Mouse (Mus musculus): ENCODE results near the gene Esrrg.

- TF ChIP-seq POLR2A (IDR thresholded peaks at IDR 0.05; ENCODE audit: extremely low read depth, insufficient read depth, low read length) (no peak), CTCF (IDR thresholded peaks at IDR 0.05; ENCODE audit: low read depth, low read length) (no peak)
These were observed 214.8 kb downstream of the Esrrg start for GRCm38 (mm10) chr1:187823351-187823750.

All from liver, adult 2 months (tissue).